Mouse (Mus musculus) gonadal fat pad, adult 2 months (tissue): ENCODE data around the gene Arpc5l. TPM values are rescaled to one million over a fixed set of nuclear protein-coding genes. Genes with fewer than 3 reads are reported as not detected.
"Not testable (repeated sequence)": the region's sequence is repeated elsewhere in the genome, so short reads cannot be mapped to it uniquely, and the experiment has no call there.

Experiments
- DNase-seq: peaks from one replicate; pipeline ENCODE4 v3.0.0-alpha.2; 2012; ENCODE audit warnings: low read depth
- polyA plus RNA-seq: library from polyadenylated mRNA; depleted of rRNA; stranded (reverse); fragments of >200 nt; gene quantifications from 2 replicates; pipeline ENCODE4 v1.2.3, GENCODE M21; 2012

The Arpc5l gene
- polyA plus RNA-seq, 1 experiment, result 45.4 TPM

GRCm38 (mm10) chr2:38999910-39000586 lies 5.1 kb upstream of the Arpc5l start:
- DNase-seq, result no peak

GRCm38 (mm10) chr2:39000587-39000919 lies 4.6 kb upstream of the Arpc5l start:
- no peak for DNase-seq

- DNase-seq, result no peak
Measured at GRCm38 (mm10) chr2:39001866-39002265, 3.3 kb upstream of the Arpc5l start.

- DNase-seq, result no peak
Measured at GRCm38 (mm10) chr2:39003106-39003505, 2.0 kb upstream of the Arpc5l start.

- DNase-seq, result no peak
Measured at GRCm38 (mm10) chr2:39003512-39003911, 1.6 kb upstream of the Arpc5l start.

GRCm38 (mm10) chr2:39004372-39004771 lies 776 bp upstream of the Arpc5l start:
- DNase-seq, result no peak

GRCm38 (mm10) chr2:39005574-39006079 lies 479 bp downstream of the Arpc5l start, which contains the start of gene Rpl35:
Gene Rpl35, minus strand, starts transcription at chr2:39005624.
- DNase-seq, result no peak

- DNase-seq, result no peak
Measured at GRCm38 (mm10) chr2:39006149-39006730, 1.1 kb downstream of the Arpc5l start.

GRCm38 (mm10) chr2:39007865-39008264 lies 2.7 kb downstream of the Arpc5l start:
- DNase-seq, result no peak

GRCm38 (mm10) chr2:39008350-39008851 lies 3.3 kb downstream of the Arpc5l start:
- no peak for DNase-seq

GRCm38 (mm10) chr2:39008954-39009365 lies 3.8 kb downstream of the Arpc5l start:
- DNase-seq, result no peak

GRCm38 (mm10) chr2:39010144-39010543 lies 5.0 kb downstream of the Arpc5l start:
- not testable (repeated sequence) for DNase-seq

- no peak for DNase-seq
Measured at GRCm38 (mm10) chr2:39011264-39011663, 6.1 kb downstream of the Arpc5l start.

- DNase-seq, result no peak
Measured at GRCm38 (mm10) chr2:39011971-39012370, 6.8 kb downstream of the Arpc5l start.

GRCm38 (mm10) chr2:39012768-39013279 lies 7.7 kb downstream of the Arpc5l start:
- DNase-seq, result no peak

- DNase-seq, result no peak
Measured at GRCm38 (mm10) chr2:39016581-39016980, 11.4 kb downstream of the Arpc5l start.

- DNase-seq, result no peak
Measured at GRCm38 (mm10) chr2:39020004-39020403, 14.9 kb downstream of the Arpc5l start.

GRCm38 (mm10) chr2:39031611-39032010 lies 26.5 kb downstream of the Arpc5l start:
- DNase-seq, result no peak

GRCm38 (mm10) chr2:39040215-39040614 lies 35.1 kb downstream of the Arpc5l start:
- DNase-seq, result peak; percentile 77

- DNase-seq, result no peak
Measured at GRCm38 (mm10) chr2:39048515-39048914, 43.4 kb downstream of the Arpc5l start.

GRCm38 (mm10) chr2:39064687-39065399 lies 59.7 kb downstream of the Arpc5l start:
- DNase-seq, result no peak
